Mouse (Mus musculus): ENCODE results near the gene Topbp1.

Gene Topbp1

GRCm38 (mm10) chr9:103386573-103386972, 81.6 kb downstream of the Topbp1 start:
- DNase-seq (ENCODE audit: low spot score), result no peak

- DNase-seq (ENCODE audit: low spot score), result no peak
These were observed 82.1 kb downstream of the Topbp1 start for GRCm38 (mm10) chr9:103387011-103387653.

- DNase-seq (ENCODE audit: low spot score), result no peak
These were observed 84.2 kb downstream of the Topbp1 start for GRCm38 (mm10) chr9:103389261-103389660.

GRCm38 (mm10) chr9:103391796-103392372, 86.9 kb downstream of the Topbp1 start:
- DNase-seq (ENCODE audit: low spot score), result no peak

- DNase-seq (ENCODE audit: low spot score), result no peak
These were observed 88.2 kb downstream of the Topbp1 start for GRCm38 (mm10) chr9:103393256-103393655.

- DNase-seq (ENCODE audit: low spot score), result no peak
These were observed 93.6 kb downstream of the Topbp1 start for GRCm38 (mm10) chr9:103398509-103399157.
